Mouse (Mus musculus) liver, adult 2 months (tissue): ENCODE data around the gene Zrsr1.

ENCODE experiments used
- CTCF ChIP-seq: fragments of 200-500 bp; IDR thresholded peaks from 2 replicates; pipeline ENCODE4 v1.5.1; 2011; ENCODE audit warnings: low read depth, low read length, control low read depth
- POLR2A ChIP-seq: fragments of 200-500 bp; IDR thresholded peaks from 2 replicates; pipeline ENCODE4 v1.6.1; 2011; ENCODE audit warnings: low read length, control low read depth; ENCODE audit not compliant: insufficient read depth; ENCODE audit errors: extremely low read depth

GRCm38 (mm10) chr11:22964401-22964800, 7.4 kb upstream of the Zrsr1 start:
- TF ChIP-seq CTCF = no peak
- TF ChIP-seq POLR2A = no peak
